Mouse (Mus musculus) megakaryocyte, embryonic 14.5 days (primary cell): ENCODE results near the gene Med13.

ENCODE experiments used
- FLI1 ChIP-seq: IDR thresholded peaks from 2 replicates; pipeline ENCODE4 v1.6.1; 2012; ENCODE audit warnings: low read length, inconsistent platforms, mixed read lengths
- GATA1 ChIP-seq: IDR thresholded peaks from 3 replicates; pipeline ENCODE4 v1.6.1; 2012; ENCODE audit warnings: mixed read lengths, low read length, inconsistent platforms, borderline replicate concordance

GRCm38 (mm10) chr11:86375086-86375485, 17.7 kb upstream of the Med13 start:
- TF ChIP-seq GATA1 (no peak), FLI1 (no peak)
